Mouse (Mus musculus): ENCODE data around the gene Eif2b5.

Eif2b5 gene

DNA sequence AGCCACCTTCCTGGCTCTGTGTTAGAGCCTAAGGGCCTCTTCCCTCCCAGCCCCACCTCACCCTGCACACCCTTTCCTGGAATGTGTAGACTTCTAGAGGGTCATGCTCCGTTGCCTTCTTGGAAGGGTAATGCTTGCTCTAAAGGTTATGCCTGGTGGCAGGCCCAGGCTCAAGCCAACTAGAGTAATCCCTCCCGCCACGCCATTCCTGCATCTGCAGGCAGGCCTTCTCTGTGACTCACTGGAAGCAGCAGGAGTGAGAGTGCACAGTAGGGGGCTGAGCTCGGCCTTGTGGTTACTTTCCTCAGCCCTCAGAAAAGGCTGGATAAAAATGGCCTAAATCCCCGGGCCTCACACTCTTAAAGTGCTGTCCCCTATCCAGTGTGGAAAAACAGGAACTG, 38.5 kb downstream of the Eif2b5 start:
- DNase-seq (ENCODE audit: low spot score): peak; percentile 53

DNA sequence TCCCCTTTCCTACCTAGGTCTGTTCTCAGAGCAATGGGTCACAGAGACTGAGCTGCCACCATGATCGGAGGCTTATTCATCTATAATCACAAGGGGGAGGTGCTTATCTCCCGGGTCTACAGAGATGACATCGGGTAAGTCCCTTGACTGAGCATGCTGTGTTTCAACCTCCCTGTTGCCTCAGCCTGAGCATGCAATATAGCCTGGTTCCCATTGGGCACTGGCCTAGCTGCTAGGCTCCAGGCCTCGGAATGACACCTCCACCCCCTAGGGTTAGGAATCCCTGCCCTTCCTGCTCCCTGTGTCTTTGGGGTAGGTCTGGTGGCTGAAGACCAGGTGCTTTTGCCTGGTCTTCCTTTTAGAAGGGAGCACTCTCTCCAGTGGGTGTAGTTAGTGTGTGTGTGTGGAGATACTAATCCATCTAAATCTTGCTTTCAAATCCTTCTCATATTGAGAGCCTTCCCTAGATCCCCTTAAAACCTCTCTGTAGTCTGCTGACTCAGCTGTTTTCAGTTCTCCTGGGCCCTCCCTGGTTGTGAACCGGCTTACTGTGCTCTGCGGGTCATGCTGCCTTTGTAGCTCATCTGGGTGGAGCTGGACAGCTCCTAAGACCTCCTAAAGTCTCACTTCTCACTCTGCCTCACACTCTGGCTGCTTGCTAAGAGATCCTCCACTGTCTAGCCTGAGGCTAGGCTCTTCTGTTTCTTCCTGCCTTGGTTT, 39.1 kb downstream of the Eif2b5 start:
- no peak for DNase-seq (ENCODE audit: low spot score)

DNA sequence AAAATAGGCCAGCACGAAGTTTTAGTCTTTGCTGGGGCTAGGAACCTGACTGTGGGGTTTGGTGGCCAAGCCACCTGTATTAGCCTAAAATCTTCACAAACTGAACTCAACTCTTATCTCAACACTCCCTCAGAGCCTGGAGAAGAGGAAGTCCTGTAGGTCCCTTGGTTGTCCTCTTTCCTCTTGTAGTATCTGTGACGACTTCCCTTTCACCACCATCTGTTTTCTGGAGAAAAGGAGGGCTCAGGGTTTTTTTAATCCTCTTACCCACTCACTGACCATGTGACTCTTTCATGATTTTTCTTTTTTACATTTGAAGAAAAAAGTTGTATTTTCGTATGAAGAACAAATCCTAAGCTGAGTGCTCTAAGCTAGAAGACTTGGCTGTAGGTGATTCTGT, 41.0 kb downstream of the Eif2b5 start:
- DNase-seq (ENCODE audit: low spot score): no peak

DNA sequence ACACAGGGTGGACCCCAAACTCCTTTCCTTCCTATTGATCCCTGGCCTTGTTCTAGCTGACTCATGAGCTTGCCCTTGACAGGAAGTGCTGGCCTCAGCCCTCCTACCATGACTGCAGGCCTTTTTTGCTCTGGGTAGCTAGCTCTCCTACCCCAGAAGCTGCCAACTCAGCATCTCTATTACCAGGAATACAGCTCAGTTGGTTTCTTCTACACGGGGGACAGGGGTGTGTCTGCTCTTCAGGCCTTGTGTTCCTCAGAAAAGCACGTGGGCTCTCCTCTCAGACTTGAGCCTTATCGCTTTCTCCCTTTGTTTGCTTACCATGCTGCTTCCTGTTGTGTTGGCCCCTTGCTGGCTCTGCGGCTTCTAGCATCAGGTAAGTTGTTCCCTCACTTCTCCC, 41.8 kb downstream of the Eif2b5 start:
- no peak for DNase-seq (ENCODE audit: low spot score)

DNA sequence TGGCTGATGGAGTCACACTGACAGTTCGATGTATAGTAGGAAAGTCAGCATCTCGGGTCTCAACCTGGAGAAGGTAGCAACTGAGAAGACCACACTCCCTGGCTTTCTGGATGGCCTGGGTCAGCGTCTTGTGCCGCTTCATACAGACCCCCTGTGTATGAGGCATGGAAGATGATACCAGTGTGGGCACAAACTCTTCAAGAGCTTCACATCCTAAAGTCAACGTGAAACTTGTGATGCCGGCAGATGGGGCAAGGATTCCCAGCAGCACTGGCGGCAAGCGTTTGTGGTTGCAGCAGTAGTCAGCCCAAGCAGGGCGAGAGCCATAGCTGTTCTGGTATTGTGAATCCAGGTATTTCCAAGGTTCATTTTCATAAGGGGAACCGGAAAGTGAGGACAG, 47.1 kb downstream of the Eif2b5 start:
- DNase-seq (ENCODE audit: low spot score): no peak

DNA sequence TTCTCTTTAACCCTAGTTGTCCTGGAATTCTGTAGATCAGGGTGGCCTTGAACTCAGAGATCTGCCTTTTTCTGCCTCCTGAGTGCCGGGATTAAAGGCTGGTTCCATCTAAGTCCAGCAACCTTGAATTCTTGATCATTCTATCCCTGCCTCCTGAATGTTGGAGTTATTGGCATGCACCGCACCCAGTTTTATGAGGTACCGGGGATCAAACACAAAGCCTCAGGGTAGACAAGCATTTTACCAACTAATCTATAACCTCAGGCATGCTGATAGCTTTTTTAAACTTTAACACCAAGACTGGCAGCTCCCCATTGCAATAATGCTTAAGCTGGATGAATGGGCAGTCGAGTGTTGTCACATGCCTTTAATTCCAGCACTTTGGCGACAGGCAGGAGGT, 48.8 kb downstream of the Eif2b5 start:
- no peak for DNase-seq (ENCODE audit: low spot score)

DNA sequence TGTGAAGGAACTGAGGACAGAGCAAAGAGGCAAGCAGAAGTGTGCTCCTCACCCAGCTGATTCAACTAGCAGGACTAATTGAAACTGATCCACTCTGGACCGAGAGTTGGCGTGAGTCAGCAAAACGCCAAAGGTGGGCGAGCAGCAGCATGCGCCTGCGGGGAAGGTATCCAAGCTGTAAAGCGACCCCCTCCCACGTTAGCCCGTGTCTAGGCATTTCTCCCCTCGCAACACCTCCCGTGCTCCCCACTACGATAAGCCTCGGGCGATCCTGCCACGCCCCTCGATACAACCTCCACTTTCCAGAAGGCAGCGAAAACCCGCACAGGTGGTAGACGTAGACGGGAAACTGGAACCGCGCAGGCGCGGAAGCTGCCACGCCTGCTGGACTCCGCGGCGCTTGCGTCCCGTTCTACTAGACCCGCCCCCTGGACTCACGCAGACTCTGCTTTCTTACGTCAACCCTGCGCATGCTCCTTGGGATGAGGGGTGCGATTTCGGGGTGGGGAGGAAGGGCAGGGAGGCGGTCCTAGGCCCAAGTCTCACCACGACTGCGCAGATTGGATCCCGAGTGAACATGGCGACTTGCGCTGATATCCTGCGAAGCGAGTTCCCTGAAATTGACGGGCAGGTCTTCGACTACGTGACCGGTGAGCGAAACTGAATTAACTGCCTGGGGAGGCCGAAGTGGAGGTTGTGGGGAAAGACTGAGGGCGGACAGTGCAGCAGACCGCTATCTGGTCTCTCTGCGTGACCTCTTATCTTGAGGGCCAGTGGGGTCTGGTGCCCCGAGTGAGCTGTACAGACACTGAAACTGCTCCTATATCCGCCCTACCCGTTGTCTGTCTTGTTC, 49.7 kb downstream of the Eif2b5 start, which contains the start of gene Abcf3:
Gene Abcf3, plus strand, starts transcription at position 482 of the 853 bp plus-strand sequence.
- peak; percentile 98 for DNase-seq (ENCODE audit: low spot score)

DNA sequence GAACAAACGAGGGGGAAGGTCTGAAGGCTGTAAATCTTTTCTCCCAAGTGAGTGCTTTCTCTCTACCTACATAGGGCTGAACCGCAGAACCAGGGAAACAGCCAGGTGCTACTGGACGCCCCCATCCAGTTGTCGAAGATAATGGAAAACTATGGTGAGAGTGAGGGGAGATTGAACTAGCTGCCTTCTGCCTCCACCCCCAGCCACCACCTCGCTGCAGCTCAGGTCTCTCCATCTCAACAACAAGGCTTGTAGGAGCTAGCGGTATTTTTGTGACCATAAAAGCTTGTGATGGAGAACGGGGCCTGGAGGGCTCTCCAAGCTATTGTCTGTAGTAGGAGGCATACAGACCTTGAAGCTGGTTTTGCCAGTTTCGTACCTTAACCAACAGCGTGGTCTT, 50.5 kb downstream of the Eif2b5 start:
- DNase-seq (ENCODE audit: low spot score): no peak

DNA sequence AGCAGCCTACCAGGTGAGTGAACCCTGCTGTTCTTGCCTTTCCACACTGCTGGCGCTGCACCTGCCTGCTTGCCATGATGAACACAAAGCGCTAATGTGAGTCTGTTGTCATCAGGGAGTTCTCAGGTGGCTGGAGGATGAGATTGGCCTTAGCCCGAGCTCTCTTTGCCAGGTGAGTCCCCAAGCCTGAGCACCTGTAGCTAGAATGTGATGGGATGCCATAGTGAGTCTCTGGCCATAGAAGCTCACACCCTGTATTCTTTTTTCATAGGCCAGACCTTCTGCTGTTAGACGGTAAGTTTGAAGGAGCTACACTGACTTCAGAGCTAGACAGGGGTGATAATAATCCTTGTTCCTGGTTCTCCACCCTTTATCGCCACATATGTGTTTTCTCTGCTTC, 53.1 kb downstream of the Eif2b5 start:
- DNase-seq (ENCODE audit: low spot score): no peak

DNA sequence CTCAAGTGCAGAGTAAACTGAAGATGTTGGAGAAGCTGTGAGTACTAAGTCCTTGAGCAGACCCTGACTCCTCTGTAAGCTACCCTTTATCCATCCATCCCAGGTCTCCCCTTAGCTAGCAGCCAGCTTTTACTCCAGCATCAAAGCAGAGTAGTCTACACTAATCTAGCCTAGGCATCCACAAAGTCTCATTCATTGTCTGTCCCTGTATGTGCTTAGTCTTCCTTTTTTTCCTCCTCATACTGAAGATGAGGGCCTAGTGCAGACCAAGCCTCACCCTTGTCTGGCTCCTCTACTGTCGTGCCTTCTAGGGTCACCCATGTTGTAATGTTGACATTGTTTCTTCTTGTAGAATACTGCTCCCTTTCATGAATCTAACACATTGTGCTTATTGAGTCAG, 54.0 kb downstream of the Eif2b5 start:
- no peak for DNase-seq (ENCODE audit: low spot score)

DNA sequence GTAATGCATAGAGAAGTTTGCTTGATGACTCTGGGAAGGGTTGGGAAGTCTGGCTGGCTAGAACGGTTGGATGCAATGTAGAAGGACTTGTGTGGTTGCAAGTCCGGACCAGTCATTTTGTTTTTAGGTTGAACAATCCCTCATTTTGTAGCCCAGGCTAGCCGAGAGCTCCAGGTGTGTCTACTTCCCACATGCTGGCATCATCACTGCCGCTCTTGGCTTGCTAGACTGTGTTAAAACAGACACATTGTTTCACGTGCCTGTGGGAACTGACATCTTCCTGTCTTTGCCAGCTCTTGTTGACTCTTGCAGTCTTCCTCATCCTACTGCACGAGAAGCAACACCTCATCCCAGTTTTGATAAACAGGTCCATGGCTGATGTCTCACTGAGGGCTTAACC, 56.4 kb downstream of the Eif2b5 start:
- no peak for DNase-seq (ENCODE audit: low spot score)

DNA sequence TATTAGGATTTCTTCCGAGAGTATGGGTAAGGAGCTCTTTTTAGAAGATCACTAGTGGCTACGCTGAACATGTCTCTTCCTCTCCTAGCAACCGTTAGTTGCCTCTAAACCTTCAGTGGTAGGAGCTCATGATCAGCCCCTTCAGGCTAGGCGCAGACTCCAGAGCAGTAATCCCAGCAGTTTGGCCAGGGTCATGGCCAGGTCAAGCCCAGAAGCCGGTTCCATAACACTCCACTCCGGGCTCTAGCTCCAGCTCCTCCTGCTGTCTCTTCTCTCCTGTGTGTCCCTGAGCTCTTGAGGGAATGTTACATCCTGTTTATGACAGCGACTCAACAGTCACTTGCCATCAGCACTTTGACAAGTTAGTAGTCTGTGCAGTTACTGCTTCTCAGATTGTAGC, 58.8 kb downstream of the Eif2b5 start:
- no peak for DNase-seq (ENCODE audit: low spot score)

All from MN1 (cell line).